Mouse (Mus musculus) heart, adult 2 months (tissue): Measurements from ENCODE around the gene Mettl1.

Experiments used
- CTCF ChIP-seq: fragments of 200-600 bp; IDR thresholded peaks from 2 replicates; pipeline ENCODE4 v1.8.1; 2022; ENCODE audit warnings: antibody characterized with exemption, mild to moderate bottlenecking, moderate library complexity
- POLR2A ChIP-seq: fragments of 200-500 bp; IDR thresholded peaks from 2 replicates; pipeline ENCODE4 v1.6.1; 2011; ENCODE audit warnings: mild to moderate bottlenecking, low read depth, low read length, control low read depth; ENCODE audit not compliant: insufficient read depth

DNA sequence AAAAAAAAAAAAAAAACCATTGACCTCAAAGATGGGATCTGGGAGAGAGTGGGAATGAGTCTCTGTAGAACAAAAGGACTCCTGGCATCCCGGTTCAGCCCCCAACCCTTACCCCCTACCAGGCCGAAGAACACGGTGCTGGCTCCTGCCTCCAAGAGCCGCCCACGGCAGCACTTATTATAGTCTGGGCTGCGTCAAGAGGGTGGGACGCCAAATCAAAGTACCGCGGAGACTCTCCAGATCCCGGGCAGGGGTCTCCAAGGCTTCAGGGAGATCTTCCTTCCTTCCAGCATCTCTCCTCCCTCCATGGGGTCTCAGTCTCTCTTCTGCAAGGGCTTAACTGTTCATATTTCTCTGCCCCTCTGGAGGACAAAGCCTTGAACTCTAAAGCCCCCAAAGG, 36.3 kb downstream of the Mettl1 start:
- TF ChIP-seq POLR2A = no peak
- no peak for TF ChIP-seq CTCF
